Mouse (Mus musculus): Measurements from ENCODE around the gene Usp27x. TPM values are rescaled to one million over a fixed set of nuclear protein-coding genes. Genes with fewer than 3 reads are reported as not detected.

Usp27x gene
- 0.33 and 0.98 TPM in 2 replicates for polyA plus RNA-seq (2016; fragmentation: Nextera tagmentation; extraction: Ambion mirVana)

DNA sequence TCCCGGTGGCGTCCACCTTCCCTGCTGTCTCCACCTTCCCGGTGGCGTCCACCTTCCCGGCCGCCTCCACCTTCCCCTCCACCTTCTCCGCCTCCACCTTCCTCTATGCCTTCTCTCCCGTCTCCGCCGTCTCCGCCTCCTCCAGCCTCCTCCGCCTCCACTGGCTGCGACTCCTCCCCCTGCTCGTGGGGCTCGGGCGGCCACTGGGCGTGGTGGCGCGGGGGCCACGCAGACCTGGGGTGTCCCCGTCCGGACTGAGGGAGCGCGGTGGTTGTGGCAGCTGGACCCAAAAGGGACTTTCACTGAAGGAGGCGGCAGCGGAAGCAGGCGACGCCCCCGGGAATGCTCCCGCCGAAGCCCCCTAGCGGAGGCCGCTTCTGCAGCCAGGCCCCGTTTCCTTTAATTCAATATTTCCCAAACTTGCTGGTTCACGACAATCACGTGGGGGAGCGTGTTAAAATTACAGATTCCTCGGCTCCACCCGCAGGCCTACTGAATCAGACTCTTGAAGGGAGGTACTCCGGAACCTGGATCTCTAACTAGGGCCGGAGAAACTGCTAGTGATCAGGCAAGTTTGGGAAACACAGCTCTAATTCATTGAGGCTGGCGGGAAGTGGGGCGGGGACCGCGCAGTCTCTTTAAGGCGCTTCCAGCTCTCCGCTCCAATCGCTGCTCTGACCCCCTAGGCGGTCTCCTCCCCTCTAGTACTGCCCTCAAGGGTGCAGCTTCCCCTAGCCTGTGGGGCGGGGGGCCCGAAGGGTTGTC lies at the start of gene Usp27x:
TSS of gene Usp27x (minus strand) at position 115 of the 765 bp plus-strand sequence.
- DNase-seq (ENCODE audit: low spot score) = peak; percentile 83
- Histone ChIP-seq H3K27me3 (ENCODE audit: insufficient read depth, poor library complexity, severe bottlenecking) (no peaks in the 10 kb centered on the region), H3K4me1 (peaks cover 4% of the 10 kb centered on the region; the same call in 1 of the 2 replicates), H3K4me3 (peak within 1 kb of the TSS; percentile 69), H3K36me3 (no peaks in the 10 kb centered on the region), H3K27ac (peak within 1 kb of the TSS; percentile 86), H3K9me3 (no peaks in the 10 kb centered on the region)
- 18% methylated on average over 51 of the region's 51 CpGs for WGBS

GRCm38 (mm10) chrX:7422691-7423111 lies 47.1 kb upstream of the Usp27x start:
- Histone ChIP-seq H3K9me3 (no peaks in the 10 kb centered on the region), H3K36me3 (no peaks in the 10 kb centered on the region), H3K27ac (peak overlapping the region; percentile 78), H3K27me3 (ENCODE audit: insufficient read depth, poor library complexity, severe bottlenecking) (no peaks in the 10 kb centered on the region), H3K4me1 (no peaks in the 10 kb centered on the region), H3K4me3 (peak overlapping the region; percentile 58)
- 17% methylated on average over 22 of the region's 26 CpGs for WGBS
- DNase-seq (ENCODE audit: low spot score) = peak; percentile 82

- Histone ChIP-seq H3K9me3 (no peaks in the 10 kb centered on the region), H3K4me1 (no peaks in the 10 kb centered on the region), H3K36me3 (no peaks in the 10 kb centered on the region), H3K27ac (peak overlapping the region; percentile 78), H3K4me3 (peak overlapping the region; percentile 58), H3K27me3 (ENCODE audit: insufficient read depth, poor library complexity, severe bottlenecking) (no peaks in the 10 kb centered on the region)
- no peak for DNase-seq (ENCODE audit: low spot score)
- 63% methylated on average over 6 of the region's 6 CpGs for WGBS
These were observed 46.5 kb upstream of the Usp27x start for GRCm38 (mm10) chrX:7422166-7422565.

DNA sequence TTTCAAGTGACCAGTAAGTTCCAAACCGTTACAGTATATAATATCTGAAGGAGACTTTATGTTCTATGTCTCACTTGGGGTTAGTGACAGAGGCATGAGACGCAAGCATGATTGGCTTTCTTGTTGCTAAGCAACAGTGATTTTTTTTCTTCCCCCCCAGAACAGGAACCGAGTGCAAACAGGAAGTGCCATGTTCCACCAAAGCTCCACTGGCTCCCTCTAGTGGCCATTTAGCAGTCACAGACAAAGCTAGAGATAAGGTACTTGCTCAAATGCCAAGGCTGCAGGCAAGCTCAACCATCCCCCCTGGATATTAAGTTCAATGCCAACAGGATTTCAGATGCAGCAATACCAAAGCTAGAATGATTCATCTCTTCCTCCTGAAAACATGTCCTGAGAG lies 45.4 kb upstream of the Usp27x start:
- Histone ChIP-seq H3K4me1 (no peaks in the 10 kb centered on the region), H3K9me3 (no peaks in the 10 kb centered on the region), H3K4me3 (no peak overlapping the region), H3K36me3 (no peaks in the 10 kb centered on the region), H3K27ac (no peak overlapping the region), H3K27me3 (ENCODE audit: insufficient read depth, poor library complexity, severe bottlenecking) (no peaks in the 10 kb centered on the region)
- WGBS = 34% methylated on average over 3 of the region's 3 CpGs
- DNase-seq (ENCODE audit: low spot score) = peak; percentile 87

DNA sequence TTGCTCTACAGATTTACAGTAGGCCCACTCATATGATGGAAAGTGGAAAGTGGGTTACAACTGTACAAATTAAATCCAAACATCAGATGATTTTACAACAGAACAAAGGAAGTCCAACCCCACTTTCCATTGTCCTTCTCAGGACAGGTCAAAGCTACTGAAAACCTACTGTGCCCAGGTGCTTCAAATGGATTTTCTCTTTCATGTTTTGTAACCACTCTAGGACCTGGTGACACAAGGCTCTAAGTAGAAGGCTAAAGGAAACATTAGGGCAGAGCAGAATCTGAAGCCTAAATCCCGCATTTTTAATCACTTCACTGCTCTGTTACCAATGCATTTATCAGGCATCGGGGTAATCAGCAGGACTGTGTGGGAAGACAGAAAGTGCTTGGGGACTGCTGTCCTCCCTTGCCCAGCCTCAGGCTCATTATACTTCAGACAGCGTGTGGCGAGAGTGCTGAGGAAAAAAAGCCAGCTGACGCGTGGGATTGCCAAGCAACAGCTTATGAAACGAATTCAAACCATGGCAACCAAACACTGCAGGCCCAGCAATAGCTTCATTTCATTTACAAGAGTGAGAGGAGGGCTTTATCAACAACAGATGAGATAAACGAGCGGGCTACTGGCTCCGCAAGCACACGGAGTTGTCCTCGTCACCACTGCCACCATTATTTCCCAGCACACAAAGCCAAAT lies 40.7 kb upstream of the Usp27x start:
- Histone ChIP-seq H3K27ac (0 out of 2 replicates have a peak overlapping the region, but pooled peaks have one; percentile 22), H3K36me3 (no peaks in the 10 kb centered on the region), H3K9me3 (no peaks in the 10 kb centered on the region), H3K4me1 (0 out of 2 replicates have a peak, but pooled peaks cover 5% of the 10 kb centered on the region), H3K27me3 (ENCODE audit: insufficient read depth, poor library complexity, severe bottlenecking) (no peaks in the 10 kb centered on the region), H3K4me3 (no peak overlapping the region)
- peak; percentile 79 for DNase-seq (ENCODE audit: low spot score)
- 38% methylated on average over 12 of the region's 12 CpGs for WGBS

DNA sequence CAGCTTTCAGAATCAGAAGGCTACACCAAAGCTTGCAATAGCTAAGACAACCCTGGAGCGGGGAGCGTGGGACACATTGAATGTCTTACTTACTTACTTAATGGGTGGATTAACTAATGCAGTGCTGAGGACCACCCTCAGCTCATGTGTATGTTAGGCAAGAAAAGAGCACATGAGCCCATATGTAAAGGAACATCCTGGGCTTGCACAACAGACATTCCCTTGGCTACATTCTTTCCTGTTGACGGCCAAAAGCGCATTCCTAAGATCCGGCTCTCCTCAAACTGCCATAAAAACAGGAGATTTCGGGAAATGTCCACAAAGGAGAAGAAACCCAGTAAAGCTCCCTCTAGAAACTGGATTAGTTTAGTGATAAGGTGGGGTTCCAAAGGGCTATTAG lies 39.7 kb upstream of the Usp27x start:
- Histone ChIP-seq H3K4me1 (0 out of 2 replicates have a peak, but pooled peaks cover 5% of the 10 kb centered on the region), H3K27ac (no peak overlapping the region), H3K36me3 (no peaks in the 10 kb centered on the region), H3K27me3 (ENCODE audit: insufficient read depth, poor library complexity, severe bottlenecking) (no peaks in the 10 kb centered on the region), H3K4me3 (no peak overlapping the region), H3K9me3 (no peaks in the 10 kb centered on the region)
- 59% methylated on average over 6 of the region's 6 CpGs for WGBS
- DNase-seq (ENCODE audit: low spot score) = no peak

- Histone ChIP-seq H3K27ac (0 out of 2 replicates have a peak overlapping the region, but pooled peaks have one; percentile 3), H3K9me3 (no peaks in the 10 kb centered on the region), H3K4me1 (0 out of 2 replicates have a peak, but pooled peaks cover 5% of the 10 kb centered on the region), H3K4me3 (peak overlapping the region; percentile 27; the same call in 1 of the 2 replicates), H3K27me3 (ENCODE audit: insufficient read depth, poor library complexity, severe bottlenecking) (no peaks in the 10 kb centered on the region), H3K36me3 (no peaks in the 10 kb centered on the region)
- no peak for DNase-seq (ENCODE audit: low spot score)
- 68% methylated on average over 16 of the region's 16 CpGs for WGBS
These were observed 36.8 kb upstream of the Usp27x start for GRCm38 (mm10) chrX:7412239-7413033.

- no peaks in the 10 kb centered on the region for H3K27me3 ChIP-seq (ENCODE audit: insufficient read depth, poor library complexity, severe bottlenecking)
- peak overlapping the region; percentile 69 for H3K4me3 ChIP-seq
- no peaks in the 10 kb centered on the region for H3K36me3 ChIP-seq
- 36% methylated on average over 4 of the region's 4 CpGs for WGBS
- peak overlapping the region; percentile 86 for H3K27ac ChIP-seq
- no peaks in the 10 kb centered on the region for H3K9me3 ChIP-seq
- H3K4me1 ChIP-seq = peaks cover 4% of the 10 kb centered on the region; the same call in 1 of the 2 replicates
- DNase-seq (ENCODE audit: low spot score) = peak; percentile 73
These were observed 956 bp upstream of the Usp27x start for GRCm38 (mm10) chrX:7376586-7376985.

DNA sequence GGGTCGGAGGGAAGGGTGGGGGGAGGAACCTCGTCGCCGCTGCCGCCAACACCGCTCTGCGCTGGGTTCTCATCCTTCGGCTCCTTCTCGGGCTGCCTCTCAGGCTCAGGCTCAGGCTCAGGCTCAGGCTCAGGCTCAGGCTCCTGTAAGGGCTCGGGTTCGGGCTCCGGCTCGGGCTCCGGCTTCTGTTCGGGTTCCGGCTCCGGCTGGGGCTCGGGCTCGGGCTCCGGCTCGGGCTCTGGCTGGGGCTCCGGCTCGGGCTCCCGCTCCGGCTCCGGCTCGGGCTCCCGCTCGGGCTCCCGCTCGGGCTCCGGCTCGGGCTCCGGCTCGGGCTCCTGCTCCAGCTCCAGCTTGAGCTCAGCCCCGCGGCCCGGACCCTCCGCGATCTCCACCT lies 311 bp downstream of the Usp27x start:
- Histone ChIP-seq H3K27ac (peak overlapping the region; percentile 86), H3K4me1 (peaks cover 4% of the 10 kb centered on the region; the same call in 1 of the 2 replicates), H3K4me3 (peak overlapping the region; percentile 69), H3K36me3 (no peaks in the 10 kb centered on the region), H3K9me3 (no peaks in the 10 kb centered on the region), H3K27me3 (ENCODE audit: insufficient read depth, poor library complexity, severe bottlenecking) (no peaks in the 10 kb centered on the region)
- peak; percentile 68 for DNase-seq (ENCODE audit: low spot score)
- 36% methylated on average over 40 of the region's 40 CpGs for WGBS

- no peaks in the 10 kb centered on the region for H3K36me3 ChIP-seq
- no peaks in the 10 kb centered on the region for H3K4me1 ChIP-seq
- H3K9me3 ChIP-seq = no peaks in the 10 kb centered on the region
- H3K27ac ChIP-seq = no peak overlapping the region
- no peak overlapping the region for H3K4me3 ChIP-seq
- H3K27me3 ChIP-seq (ENCODE audit: insufficient read depth, poor library complexity, severe bottlenecking) = no peaks in the 10 kb centered on the region
- WGBS = 32% methylated on average over 2 of the region's 2 CpGs
- DNase-seq (ENCODE audit: low spot score) = no peak
These were observed 50.2 kb downstream of the Usp27x start for GRCm38 (mm10) chrX:7325455-7325854.

DNA sequence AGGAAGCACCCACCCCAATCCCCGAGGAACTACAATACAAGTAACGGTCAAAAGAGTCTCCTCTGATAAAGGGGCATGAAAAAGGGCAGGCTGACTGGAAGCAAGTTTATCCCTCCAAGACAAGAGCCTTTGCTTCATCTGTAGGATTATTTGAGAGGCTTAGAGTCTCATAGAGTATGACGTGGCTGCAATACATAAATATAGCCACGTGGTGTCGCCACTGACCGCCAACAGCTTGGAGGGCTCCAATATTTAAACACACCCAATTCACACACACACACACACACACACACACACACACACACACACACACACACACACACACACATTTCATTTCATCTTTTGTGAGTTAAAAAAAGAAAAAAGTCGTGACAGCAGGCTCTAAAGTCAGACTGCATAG lies 53.3 kb downstream of the Usp27x start:
- Histone ChIP-seq H3K9me3 (no peaks in the 10 kb centered on the region), H3K4me3 (no peak overlapping the region), H3K27me3 (ENCODE audit: insufficient read depth, poor library complexity, severe bottlenecking) (peaks cover 8% of the 10 kb centered on the region; the same call in 1 of the 2 replicates), H3K36me3 (no peaks in the 10 kb centered on the region), H3K4me1 (no peaks in the 10 kb centered on the region), H3K27ac (no peak overlapping the region)
- WGBS = 13% methylated on average over 7 of the region's 7 CpGs
- no peak for DNase-seq (ENCODE audit: low spot score)

All from heart, embryonic 10.5 days (tissue).